Mouse (Mus musculus): ENCODE measurements around the gene Mrpl50.
A peak's percentile ranks its signal among the peaks of the same experiment; 100 is the strongest.
"Not testable (repeated sequence)": the region's sequence is repeated elsewhere in the genome, so short reads cannot be mapped to it uniquely, and the experiment has no call there.

Mrpl50 gene

GRCm38 (mm10) chr4:49520572-49521340 lies at the start of gene Mrpl50, which contains the start of gene Zfp189:
Mrpl50 (minus strand) TSS chr4:49521093.
Zfp189 (plus strand) TSS chr4:49521176.
- DNase-seq: peak; percentile 94

GRCm38 (mm10) chr4:49567613-49568012 lies 46.7 kb upstream of the Mrpl50 start:
- peak; percentile 47 for DNase-seq

GRCm38 (mm10) chr4:49559915-49560772 lies 39.3 kb upstream of the Mrpl50 start:
- no peak for DNase-seq

GRCm38 (mm10) chr4:49558181-49558580 lies 37.3 kb upstream of the Mrpl50 start:
- DNase-seq: no peak

GRCm38 (mm10) chr4:49557375-49557774 lies 36.5 kb upstream of the Mrpl50 start:
- DNase-seq: no peak

GRCm38 (mm10) chr4:49553380-49553779 lies 32.5 kb upstream of the Mrpl50 start:
- DNase-seq: no peak

- no peak for DNase-seq
Measured at GRCm38 (mm10) chr4:49549383-49549782, 28.5 kb upstream of the Mrpl50 start, which contains the start of gene Aldob. Aldob (minus strand) TSS chr4:49549546.

- DNase-seq: no peak
Measured at GRCm38 (mm10) chr4:49547544-49548219, 26.8 kb upstream of the Mrpl50 start.

- no peak for DNase-seq
Measured at GRCm38 (mm10) chr4:49546873-49547543, 26.1 kb upstream of the Mrpl50 start.

- no peak for DNase-seq
Measured at GRCm38 (mm10) chr4:49546026-49546425, 25.1 kb upstream of the Mrpl50 start.

GRCm38 (mm10) chr4:49540966-49541365 lies 20.1 kb upstream of the Mrpl50 start:
- no peak for DNase-seq

GRCm38 (mm10) chr4:49539665-49540064 lies 18.8 kb upstream of the Mrpl50 start:
- no peak for DNase-seq

- no peak for DNase-seq
Measured at GRCm38 (mm10) chr4:49536671-49537070, 15.8 kb upstream of the Mrpl50 start.

GRCm38 (mm10) chr4:49535675-49536294 lies 14.9 kb upstream of the Mrpl50 start:
- no peak for DNase-seq

- DNase-seq: no peak
Measured at GRCm38 (mm10) chr4:49535036-49535435, 14.1 kb upstream of the Mrpl50 start.

GRCm38 (mm10) chr4:49522576-49522975 lies 1.7 kb upstream of the Mrpl50 start:
- DNase-seq: peak; percentile 83

GRCm38 (mm10) chr4:49521346-49521745 lies 453 bp upstream of the Mrpl50 start:
- DNase-seq: no peak

- DNase-seq: no peak
Measured at GRCm38 (mm10) chr4:49519476-49519875, 1.4 kb downstream of the Mrpl50 start.

- DNase-seq: no peak
Measured at GRCm38 (mm10) chr4:49514441-49514840, 6.5 kb downstream of the Mrpl50 start.

GRCm38 (mm10) chr4:49512636-49513035 lies 8.3 kb downstream of the Mrpl50 start:
- DNase-seq: no peak

- not testable (repeated sequence) for DNase-seq
Measured at GRCm38 (mm10) chr4:49510236-49510835, 10.6 kb downstream of the Mrpl50 start.

- DNase-seq: no peak
Measured at GRCm38 (mm10) chr4:49509183-49509582, 11.7 kb downstream of the Mrpl50 start.

All from right cerebral cortex, postnatal 25 days (tissue).